Mouse (Mus musculus) embryonic fibroblast, embryonic 13.5 days (primary cell): ENCODE data around the gene Capn5.

Experiments used
- CTCF ChIP-seq: IDR thresholded peaks from 2 replicates; pipeline ENCODE4 v1.5.1; 2011; ENCODE audit warnings: mild to moderate bottlenecking, control low read depth, low read length, moderate library complexity, borderline replicate concordance; ENCODE audit not compliant: insufficient read depth
- POLR2A ChIP-seq: IDR thresholded peaks from 2 replicates; pipeline ENCODE4 v1.6.1; 2011; ENCODE audit warnings: low read depth, mild to moderate bottlenecking, control low read depth, low read length, moderate library complexity

DNA sequence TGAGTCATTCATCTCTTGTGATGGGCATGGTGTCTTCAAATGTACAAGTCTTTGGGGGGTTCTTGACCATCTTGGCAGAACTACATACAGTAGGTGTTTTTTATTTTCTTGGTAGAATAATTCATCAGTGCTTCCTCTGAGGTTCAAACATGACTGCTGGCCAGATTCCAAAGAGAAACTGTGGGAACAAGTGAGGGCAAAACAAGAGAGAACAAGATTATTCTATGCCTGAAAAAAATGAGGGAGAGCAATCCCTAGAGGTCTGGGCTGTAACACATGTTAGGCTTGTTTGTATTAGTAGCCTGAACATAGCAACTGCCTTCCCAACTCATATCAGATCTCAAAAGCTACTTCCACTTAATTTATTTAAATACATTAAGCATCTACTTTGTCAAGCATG is 38.6 kb upstream of the Capn5 start:
- TF ChIP-seq CTCF (no peak), POLR2A (no peak)
